Mouse (Mus musculus): ENCODE results near the gene Cnr1. TPM values are rescaled to one million over a fixed set of nuclear protein-coding genes. Genes with fewer than 3 reads are reported as not detected.

Gene Cnr1
- 7.8 and 9.8 TPM in 2 replicates for polyA plus RNA-seq (2014; fragmentation: Nextera tagmentation; extraction: Ambion mirVana)

DNA sequence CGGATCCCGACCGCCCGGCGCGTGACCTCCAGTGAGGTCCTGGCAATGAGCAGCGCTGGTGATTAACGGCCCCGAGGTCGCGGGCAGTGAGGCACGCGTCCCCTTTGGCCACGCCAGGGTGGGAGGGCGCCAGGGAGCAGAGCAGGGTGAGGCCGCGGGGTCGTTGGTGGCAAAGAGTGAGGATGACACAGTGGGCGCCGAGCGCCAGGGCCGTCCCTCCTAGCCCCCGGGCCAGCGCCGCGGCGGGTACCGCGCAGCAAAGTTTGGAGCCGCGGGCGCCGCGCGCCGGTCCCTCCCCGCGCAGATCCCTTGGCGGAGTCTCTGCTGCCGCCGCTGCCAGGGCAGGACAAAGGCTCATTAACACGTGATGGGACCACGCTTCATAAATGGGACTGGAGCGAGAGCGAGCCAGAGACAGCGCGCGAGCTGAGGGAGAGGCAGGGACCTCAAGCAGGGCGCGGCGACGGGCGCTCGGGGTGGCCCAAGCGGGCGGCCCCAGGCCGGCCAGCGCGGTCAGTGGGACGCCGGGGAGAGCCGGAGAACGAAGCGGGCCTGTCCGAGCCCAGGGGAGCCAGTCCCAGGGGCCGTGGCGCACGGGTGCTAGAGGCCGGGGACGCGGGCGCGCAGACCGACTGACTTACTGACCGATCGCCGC is at the start of gene Cnr1:
Gene Cnr1 (plus strand): TSS at position 360 of the 655 bp plus-strand sequence.
- H3K4me2 ChIP-seq (ENCODE audit: low read length), result peak within 1 kb of the TSS; percentile 94
- peaks cover 18% of the 10 kb centered on the region for H3K27me3 ChIP-seq (replicated peaks; ENCODE audit: control insufficient read depth, insufficient read depth, low read length)
- peak; percentile 87 for DNase-seq (ENCODE audit: low spot score)
- H3K9ac ChIP-seq (ENCODE audit: low read length), result peak within 1 kb of the TSS; percentile 67
- H3K4me3 ChIP-seq (ENCODE audit: low read depth, low read length), result peak within 1 kb of the TSS; percentile 60
- H3K9me3 ChIP-seq (ENCODE audit: control insufficient read depth, low read length), result no peaks in the 10 kb centered on the region
- WGBS, result under 1% methylated on average over 66 of the region's 77 CpGs
- no peaks in the 10 kb centered on the region for H3K36me3 ChIP-seq (ENCODE audit: control insufficient read depth, insufficient read depth, low read length)
- ATAC-seq (replicated peaks; ENCODE audit: low FRiP score, low TSS enrichment, low read depth), result peak; percentile 90
- H3K27ac ChIP-seq (ENCODE audit: low read depth), result peak within 1 kb of the TSS; percentile 77
- H3K4me1 ChIP-seq (replicated peaks; ENCODE audit: control insufficient read depth, insufficient read depth, low read length), result peaks cover 4% of the 10 kb centered on the region; the same call in 1 of the 2 replicates

DNA sequence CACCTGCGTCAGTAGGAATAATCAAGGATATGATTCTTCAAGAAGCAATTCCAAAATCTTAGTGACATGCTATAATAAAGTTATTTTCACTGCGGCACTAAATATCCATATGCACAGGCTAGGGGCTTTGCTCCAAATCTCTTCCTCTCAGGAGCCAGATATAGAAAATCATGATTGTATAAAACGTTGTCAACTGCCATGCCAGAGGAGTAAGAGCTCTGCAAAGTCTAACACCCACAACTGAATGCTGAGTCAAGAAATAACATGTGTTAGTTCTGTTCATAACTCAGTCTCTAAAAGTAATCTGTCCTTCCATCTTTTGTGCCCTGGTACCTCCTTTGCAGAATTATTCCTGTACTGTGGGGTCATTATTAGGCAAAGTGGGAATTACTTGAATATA is 44.4 kb upstream of the Cnr1 start:
- Histone ChIP-seq H3K4me2 (ENCODE audit: low read length) (no peak overlapping the region), H3K9me3 (ENCODE audit: control insufficient read depth, low read length) (0 out of 2 replicates have a peak, but pooled peaks cover 3% of the 10 kb centered on the region), H3K27me3 (replicated peaks; ENCODE audit: control insufficient read depth, insufficient read depth, low read length) (no peaks in the 10 kb centered on the region), H3K4me1 (replicated peaks; ENCODE audit: control insufficient read depth, insufficient read depth, low read length) (no peaks in the 10 kb centered on the region), H3K36me3 (ENCODE audit: control insufficient read depth, insufficient read depth, low read length) (no peaks in the 10 kb centered on the region), H3K9ac (ENCODE audit: low read length) (no peak overlapping the region), H3K27ac (ENCODE audit: low read depth) (no peak overlapping the region), H3K4me3 (ENCODE audit: low read depth, low read length) (no peak overlapping the region)
- ATAC-seq (replicated peaks; ENCODE audit: low FRiP score, low TSS enrichment, low read depth) (no peak), DNase-seq (ENCODE audit: low spot score) (no peak)
- 89% methylated on average over 3 of the region's 3 CpGs for WGBS

GRCm38 (mm10) chr4:33886026-33886425 is 38.4 kb upstream of the Cnr1 start:
- whole genome bisulfite sequencing, result 55% methylated on average over 3 of the region's 3 CpGs
- Histone ChIP-seq H3K4me3 (ENCODE audit: low read depth, low read length) (no peak overlapping the region), H3K9me3 (ENCODE audit: control insufficient read depth, low read length) (0 out of 2 replicates have a peak, but pooled peaks cover 3% of the 10 kb centered on the region), H3K9ac (ENCODE audit: low read length) (no peak overlapping the region), H3K36me3 (ENCODE audit: control insufficient read depth, insufficient read depth, low read length) (no peaks in the 10 kb centered on the region), H3K27me3 (replicated peaks; ENCODE audit: control insufficient read depth, insufficient read depth, low read length) (no peaks in the 10 kb centered on the region), H3K4me1 (replicated peaks; ENCODE audit: control insufficient read depth, insufficient read depth, low read length) (no peaks in the 10 kb centered on the region), H3K27ac (ENCODE audit: low read depth) (no peak overlapping the region), H3K4me2 (ENCODE audit: low read length) (no peak overlapping the region)
- no peak for ATAC-seq (replicated peaks; ENCODE audit: low FRiP score, low TSS enrichment, low read depth)
- no peak for DNase-seq (ENCODE audit: low spot score)

DNA sequence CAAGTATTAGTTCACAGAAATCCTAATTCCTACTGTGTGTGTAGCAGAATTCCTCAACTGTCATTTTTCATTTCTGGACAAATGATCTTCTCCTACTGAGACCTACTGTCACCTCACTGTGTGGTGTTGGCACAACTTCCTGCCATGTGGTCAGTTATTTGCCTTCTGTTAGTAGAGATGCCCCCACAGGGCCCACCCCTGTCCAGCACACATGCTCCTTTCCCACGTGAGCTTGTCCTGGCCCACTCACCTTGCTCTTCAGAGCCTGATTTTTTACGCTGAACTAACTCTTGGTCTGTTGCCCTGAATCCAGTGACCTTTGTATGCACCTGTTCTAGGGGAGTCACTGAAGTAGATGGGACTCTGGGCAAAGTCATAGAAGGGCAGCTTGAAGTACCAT is 34.4 kb upstream of the Cnr1 start:
- no peak overlapping the region for H3K4me3 ChIP-seq (ENCODE audit: low read depth, low read length)
- H3K36me3 ChIP-seq (ENCODE audit: control insufficient read depth, insufficient read depth, low read length), result no peaks in the 10 kb centered on the region
- no peak overlapping the region for H3K4me2 ChIP-seq (ENCODE audit: low read length)
- 92% methylated on average over 2 of the region's 2 CpGs for WGBS
- H3K4me1 ChIP-seq (replicated peaks; ENCODE audit: control insufficient read depth, insufficient read depth, low read length), result no peaks in the 10 kb centered on the region; the same call in 1 of the 2 replicates
- ATAC-seq (replicated peaks; ENCODE audit: low FRiP score, low TSS enrichment, low read depth) (no peak), DNase-seq (ENCODE audit: low spot score) (no peak)
- H3K9ac ChIP-seq (ENCODE audit: low read length), result no peak overlapping the region
- H3K27ac ChIP-seq (ENCODE audit: low read depth), result no peak overlapping the region
- H3K9me3 ChIP-seq (ENCODE audit: control insufficient read depth, low read length), result no peaks in the 10 kb centered on the region
- no peaks in the 10 kb centered on the region for H3K27me3 ChIP-seq (replicated peaks; ENCODE audit: control insufficient read depth, insufficient read depth, low read length)

DNA sequence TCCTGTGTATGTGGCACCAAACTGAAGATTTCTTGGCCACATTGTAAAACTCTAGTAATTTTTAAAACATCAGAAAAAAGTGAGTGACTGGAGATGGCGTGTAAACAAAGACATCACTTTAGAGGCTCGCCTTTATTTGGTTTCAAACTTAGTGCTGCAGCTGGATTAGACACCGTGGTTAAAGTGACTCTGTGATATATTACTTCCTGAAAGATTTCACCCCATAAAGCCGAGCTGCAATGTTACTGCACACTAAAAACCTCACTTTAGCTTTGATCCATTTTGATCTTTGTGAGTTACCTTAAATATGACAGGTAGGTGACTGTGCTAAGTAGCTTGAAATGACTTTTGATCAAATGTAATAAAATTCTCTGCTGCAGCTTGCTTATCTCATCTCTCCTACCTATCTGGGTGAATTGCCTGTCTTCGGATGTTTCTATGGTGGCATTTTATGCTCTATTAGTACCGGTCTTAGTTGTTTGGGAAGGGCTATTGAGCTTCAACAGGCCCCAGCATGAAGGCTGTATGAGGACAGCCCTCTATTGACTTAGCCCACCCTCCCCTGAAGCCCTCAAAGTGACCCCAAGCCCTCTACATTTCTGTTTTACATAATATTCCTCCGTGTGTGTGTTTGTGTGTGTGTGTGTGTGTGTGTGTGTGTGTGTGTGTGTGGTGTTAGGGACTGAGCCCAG is 32.1 kb upstream of the Cnr1 start:
- Histone ChIP-seq H3K4me1 (replicated peaks; ENCODE audit: control insufficient read depth, insufficient read depth, low read length) (no peaks in the 10 kb centered on the region; the same call in 1 of the 2 replicates), H3K27me3 (replicated peaks; ENCODE audit: control insufficient read depth, insufficient read depth, low read length) (no peaks in the 10 kb centered on the region), H3K9ac (ENCODE audit: low read length) (no peak overlapping the region), H3K27ac (ENCODE audit: low read depth) (no peak overlapping the region), H3K36me3 (ENCODE audit: control insufficient read depth, insufficient read depth, low read length) (no peaks in the 10 kb centered on the region), H3K9me3 (ENCODE audit: control insufficient read depth, low read length) (no peaks in the 10 kb centered on the region), H3K4me3 (ENCODE audit: low read depth, low read length) (no peak overlapping the region), H3K4me2 (ENCODE audit: low read length) (no peak overlapping the region)
- peak; percentile 89 for ATAC-seq (replicated peaks; ENCODE audit: low FRiP score, low TSS enrichment, low read depth)
- DNase-seq (ENCODE audit: low spot score), result no peak
- WGBS, result 16% methylated on average over 7 of the region's 7 CpGs

GRCm38 (mm10) chr4:33893841-33894240 is 30.6 kb upstream of the Cnr1 start:
- Histone ChIP-seq H3K27ac (ENCODE audit: low read depth) (no peak overlapping the region), H3K4me3 (ENCODE audit: low read depth, low read length) (no peak overlapping the region), H3K4me2 (ENCODE audit: low read length) (no peak overlapping the region), H3K9me3 (ENCODE audit: control insufficient read depth, low read length) (no peaks in the 10 kb centered on the region), H3K27me3 (replicated peaks; ENCODE audit: control insufficient read depth, insufficient read depth, low read length) (no peaks in the 10 kb centered on the region), H3K36me3 (ENCODE audit: control insufficient read depth, insufficient read depth, low read length) (no peaks in the 10 kb centered on the region), H3K4me1 (replicated peaks; ENCODE audit: control insufficient read depth, insufficient read depth, low read length) (no peaks in the 10 kb centered on the region; the same call in 1 of the 2 replicates), H3K9ac (ENCODE audit: low read length) (no peak overlapping the region)
- 63% methylated on average over 7 of the region's 7 CpGs for WGBS
- ATAC-seq (replicated peaks; ENCODE audit: low FRiP score, low TSS enrichment, low read depth) (no peak), DNase-seq (ENCODE audit: low spot score) (no peak)

GRCm38 (mm10) chr4:33895046-33895445 is 29.3 kb upstream of the Cnr1 start:
- no peaks in the 10 kb centered on the region for H3K9me3 ChIP-seq (ENCODE audit: control insufficient read depth, low read length)
- H3K4me3 ChIP-seq (ENCODE audit: low read depth, low read length), result no peak overlapping the region
- no peak overlapping the region for H3K4me2 ChIP-seq (ENCODE audit: low read length)
- H3K9ac ChIP-seq (ENCODE audit: low read length), result no peak overlapping the region
- no peak for ATAC-seq (replicated peaks; ENCODE audit: low FRiP score, low TSS enrichment, low read depth)
- no peak for DNase-seq (ENCODE audit: low spot score)
- H3K36me3 ChIP-seq (ENCODE audit: control insufficient read depth, insufficient read depth, low read length), result no peaks in the 10 kb centered on the region
- no peak overlapping the region for H3K27ac ChIP-seq (ENCODE audit: low read depth)
- WGBS, result 74% methylated on average over 8 of the region's 8 CpGs
- H3K27me3 ChIP-seq (replicated peaks; ENCODE audit: control insufficient read depth, insufficient read depth, low read length), result no peaks in the 10 kb centered on the region
- no peaks in the 10 kb centered on the region; the same call in 1 of the 2 replicates for H3K4me1 ChIP-seq (replicated peaks; ENCODE audit: control insufficient read depth, insufficient read depth, low read length)

GRCm38 (mm10) chr4:33895491-33895890 is 28.9 kb upstream of the Cnr1 start:
- H3K27me3 ChIP-seq (replicated peaks; ENCODE audit: control insufficient read depth, insufficient read depth, low read length), result no peaks in the 10 kb centered on the region
- no peaks in the 10 kb centered on the region; the same call in 1 of the 2 replicates for H3K4me1 ChIP-seq (replicated peaks; ENCODE audit: control insufficient read depth, insufficient read depth, low read length)
- no peaks in the 10 kb centered on the region for H3K9me3 ChIP-seq (ENCODE audit: control insufficient read depth, low read length)
- no peak overlapping the region for H3K9ac ChIP-seq (ENCODE audit: low read length)
- H3K4me3 ChIP-seq (ENCODE audit: low read depth, low read length), result no peak overlapping the region
- no peak overlapping the region for H3K4me2 ChIP-seq (ENCODE audit: low read length)
- H3K27ac ChIP-seq (ENCODE audit: low read depth), result no peak overlapping the region
- ATAC-seq (replicated peaks; ENCODE audit: low FRiP score, low TSS enrichment, low read depth) (no peak), DNase-seq (ENCODE audit: low spot score) (no peak)
- WGBS, result 93% methylated on average over 2 of the region's 2 CpGs
- no peaks in the 10 kb centered on the region for H3K36me3 ChIP-seq (ENCODE audit: control insufficient read depth, insufficient read depth, low read length)
